Mouse (Mus musculus): ENCODE measurements around the gene Traf1. TPM values are rescaled to one million over a fixed set of nuclear protein-coding genes. Genes with fewer than 3 reads are reported as not detected.
A peak's percentile ranks its signal among the peaks of the same experiment; 100 is the strongest.

The Traf1 gene
- polyA plus RNA-seq, 1 experiment from 2014 or later: 0.34 TPM

- no peaks in the 10 kb centered on the region for H3K9me3 ChIP-seq (ENCODE audit: control insufficient read depth, low read length)
- no peaks in the 10 kb centered on the region for H3K27me3 ChIP-seq (ENCODE audit: control insufficient read depth, insufficient read depth, low read length)
- 76% methylated on average over 11 of the region's 11 CpGs for WGBS
- no peak for ATAC-seq (ENCODE audit: low FRiP score)
- H3K4me1 ChIP-seq (ENCODE audit: control insufficient read depth, insufficient read depth, low read length): peaks cover 6% of the 10 kb centered on the region
- no peak overlapping the region for H3K4me2 ChIP-seq
- peak; percentile 86 for DNase-seq (ENCODE audit: low spot score, missing footprints)
- no peak overlapping the region for H3K27ac ChIP-seq (ENCODE audit: low read depth, low read length)
- no peak overlapping the region for H3K9ac ChIP-seq (ENCODE audit: low read length)
- no peak overlapping the region for H3K4me3 ChIP-seq (ENCODE audit: low read depth, low read length)
- H3K36me3 ChIP-seq (ENCODE audit: control insufficient read depth, insufficient read depth, low read length): no peaks in the 10 kb centered on the region
Measured at GRCm38 (mm10) chr2:34982906-34983698, 21.5 kb upstream of the Traf1 start.

DNA sequence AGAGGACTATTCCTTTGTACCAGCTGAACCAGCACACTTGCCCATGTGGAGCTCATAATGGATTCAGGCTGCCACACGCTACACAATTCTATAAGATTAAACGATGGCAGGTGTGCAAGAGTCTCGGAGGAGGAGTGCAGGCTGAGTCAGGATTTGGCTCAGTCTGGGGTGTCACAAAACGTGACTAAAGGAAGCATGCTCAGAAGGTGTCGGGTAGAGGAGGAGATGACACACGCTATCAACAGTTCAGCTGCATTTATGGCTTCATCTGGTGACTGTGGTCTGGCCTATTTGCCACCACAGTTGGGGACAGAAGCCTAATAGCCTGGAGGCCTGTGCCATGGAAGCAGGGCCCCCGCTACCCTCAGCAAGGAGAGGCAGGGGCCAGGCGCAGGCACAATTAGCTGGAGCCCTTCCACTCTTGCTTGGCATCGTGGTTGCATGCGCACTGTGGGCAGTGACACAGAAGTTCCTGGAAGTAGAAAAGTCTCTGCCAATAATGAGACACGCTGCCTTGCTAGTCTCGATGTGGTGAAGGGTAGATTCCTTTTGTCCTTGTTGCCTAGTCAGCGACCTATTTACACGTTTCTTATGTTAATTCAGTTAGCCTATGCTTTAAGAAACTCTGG is 20.6 kb upstream of the Traf1 start:
- WGBS: 68% methylated on average over 14 of the region's 14 CpGs
- DNase-seq (ENCODE audit: low spot score, missing footprints) (peak; percentile 72), ATAC-seq (ENCODE audit: low FRiP score) (no peak)
- Histone ChIP-seq H3K27ac (ENCODE audit: low read depth, low read length) (no peak overlapping the region), H3K4me2 (no peak overlapping the region), H3K9ac (ENCODE audit: low read length) (no peak overlapping the region), H3K4me1 (ENCODE audit: control insufficient read depth, insufficient read depth, low read length) (peaks cover 6% of the 10 kb centered on the region), H3K27me3 (ENCODE audit: control insufficient read depth, insufficient read depth, low read length) (no peaks in the 10 kb centered on the region), H3K4me3 (ENCODE audit: low read depth, low read length) (no peak overlapping the region), H3K9me3 (ENCODE audit: control insufficient read depth, low read length) (no peaks in the 10 kb centered on the region), H3K36me3 (ENCODE audit: control insufficient read depth, insufficient read depth, low read length) (no peaks in the 10 kb centered on the region)

DNA sequence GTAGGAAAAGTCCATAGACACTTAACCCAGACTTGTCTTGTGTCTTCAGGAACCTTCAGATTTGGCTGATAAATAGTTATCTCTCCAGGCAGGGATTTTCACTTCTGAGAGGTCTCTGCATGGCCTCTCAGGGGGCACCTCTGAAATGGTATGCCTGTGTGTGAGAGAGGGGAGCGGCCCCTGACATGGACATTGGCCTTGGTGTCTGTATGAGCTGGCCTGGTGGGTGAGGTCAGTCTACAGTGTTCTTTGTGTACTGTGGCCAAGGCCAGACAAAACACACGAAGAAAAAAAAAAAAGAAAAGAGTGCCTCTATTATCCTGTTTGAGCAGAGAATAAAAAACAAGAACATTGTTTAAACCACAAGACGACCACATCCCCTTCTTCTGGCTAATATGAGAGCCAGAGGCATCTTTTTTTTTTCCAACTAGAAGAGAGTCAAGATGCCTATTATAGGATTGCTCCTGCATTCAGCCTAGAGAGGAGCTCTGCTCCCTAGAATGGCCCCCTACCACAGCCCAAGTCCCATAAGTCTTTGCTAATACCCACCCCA is 18.0 kb upstream of the Traf1 start:
- H3K27ac ChIP-seq (ENCODE audit: low read depth, low read length): no peak overlapping the region
- no peak for ATAC-seq (ENCODE audit: low FRiP score)
- WGBS: 79% methylated on average over 3 of the region's 3 CpGs

GRCm38 (mm10) chr2:34978226-34978625 is 16.7 kb upstream of the Traf1 start:
- Histone ChIP-seq H3K36me3 (ENCODE audit: control insufficient read depth, insufficient read depth, low read length) (no peaks in the 10 kb centered on the region), H3K9me3 (ENCODE audit: control insufficient read depth, low read length) (no peaks in the 10 kb centered on the region; the same call in 1 of the 2 replicates), H3K27ac (ENCODE audit: low read depth, low read length) (no peak overlapping the region), H3K27me3 (ENCODE audit: control insufficient read depth, insufficient read depth, low read length) (no peaks in the 10 kb centered on the region), H3K4me1 (ENCODE audit: control insufficient read depth, insufficient read depth, low read length) (peaks cover 6% of the 10 kb centered on the region), H3K9ac (ENCODE audit: low read length) (no peak overlapping the region), H3K4me3 (ENCODE audit: low read depth, low read length) (no peak overlapping the region), H3K4me2 (no peak overlapping the region)
- ATAC-seq (ENCODE audit: low FRiP score) (no peak), DNase-seq (ENCODE audit: low spot score, missing footprints) (peak; percentile 47)
- WGBS: 93% methylated on average over 2 of the region's 2 CpGs

More for the DNA sequence above, 18.0 kb upstream of the Traf1 start:
- Histone ChIP-seq H3K9ac (ENCODE audit: low read length) (no peak overlapping the region), H3K4me1 (ENCODE audit: control insufficient read depth, insufficient read depth, low read length) (peaks cover 6% of the 10 kb centered on the region), H3K27me3 (ENCODE audit: control insufficient read depth, insufficient read depth, low read length) (no peaks in the 10 kb centered on the region), H3K4me2 (no peak overlapping the region), H3K36me3 (ENCODE audit: control insufficient read depth, insufficient read depth, low read length) (no peaks in the 10 kb centered on the region), H3K9me3 (ENCODE audit: control insufficient read depth, low read length) (no peaks in the 10 kb centered on the region; the same call in 1 of the 2 replicates), H3K4me3 (ENCODE audit: low read depth, low read length) (no peak overlapping the region)
- peak; percentile 81 for DNase-seq (ENCODE audit: low spot score, missing footprints)

- Histone ChIP-seq H3K4me2 (no peak overlapping the region), H3K27ac (ENCODE audit: low read depth, low read length) (no peak overlapping the region), H3K36me3 (ENCODE audit: control insufficient read depth, insufficient read depth, low read length) (no peaks in the 10 kb centered on the region), H3K4me3 (ENCODE audit: low read depth, low read length) (no peak overlapping the region), H3K9me3 (ENCODE audit: control insufficient read depth, low read length) (no peaks in the 10 kb centered on the region; the same call in 1 of the 2 replicates), H3K27me3 (ENCODE audit: control insufficient read depth, insufficient read depth, low read length) (no peaks in the 10 kb centered on the region), H3K9ac (ENCODE audit: low read length) (no peak overlapping the region), H3K4me1 (ENCODE audit: control insufficient read depth, insufficient read depth, low read length) (no peaks in the 10 kb centered on the region; the same call in 1 of the 2 replicates)
- 87% methylated on average over 8 of the region's 8 CpGs for WGBS
- DNase-seq (ENCODE audit: low spot score, missing footprints) (peak; percentile 23), ATAC-seq (ENCODE audit: low FRiP score) (no peak)
Measured at GRCm38 (mm10) chr2:34976945-34977658, 15.5 kb upstream of the Traf1 start.

DNA sequence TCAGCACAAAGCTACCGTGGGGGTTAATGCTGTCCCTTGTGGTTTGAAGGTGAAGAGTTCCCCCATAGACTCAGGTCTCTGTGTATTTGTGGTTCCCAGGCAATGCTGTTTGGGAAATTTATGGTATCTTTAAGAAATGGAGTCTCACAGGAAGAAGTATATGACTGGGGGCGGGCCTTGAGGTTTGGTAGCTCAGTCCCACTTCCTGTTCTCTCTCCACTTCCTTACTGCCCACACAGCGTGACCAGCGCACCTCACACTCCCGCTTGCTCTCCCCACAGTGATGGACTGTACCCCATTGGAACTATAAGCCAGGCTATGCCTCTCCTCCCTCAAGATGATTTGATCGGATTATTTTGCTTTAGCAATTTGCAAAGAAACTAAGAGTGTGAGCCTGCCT is 14.9 kb upstream of the Traf1 start:
- no peaks in the 10 kb centered on the region for H3K4me1 ChIP-seq (ENCODE audit: control insufficient read depth, insufficient read depth, low read length)
- H3K27ac ChIP-seq (ENCODE audit: low read depth, low read length): no peak overlapping the region
- H3K9me3 ChIP-seq (ENCODE audit: control insufficient read depth, low read length): no peaks in the 10 kb centered on the region; the same call in 1 of the 2 replicates
- DNase-seq (ENCODE audit: low spot score, missing footprints) (peak; percentile 35), ATAC-seq (ENCODE audit: low FRiP score) (no peak)
- H3K4me3 ChIP-seq (ENCODE audit: low read depth, low read length): no peak overlapping the region
- 92% methylated on average over 6 of the region's 6 CpGs for WGBS
- H3K36me3 ChIP-seq (ENCODE audit: control insufficient read depth, insufficient read depth, low read length): no peaks in the 10 kb centered on the region
- no peak overlapping the region for H3K4me2 ChIP-seq
- H3K27me3 ChIP-seq (ENCODE audit: control insufficient read depth, insufficient read depth, low read length): no peaks in the 10 kb centered on the region
- H3K9ac ChIP-seq (ENCODE audit: low read length): no peak overlapping the region

GRCm38 (mm10) chr2:34973087-34973486 is 11.5 kb upstream of the Traf1 start:
- DNase-seq (ENCODE audit: low spot score, missing footprints): no peak
- H3K9me3 ChIP-seq (ENCODE audit: control insufficient read depth, low read length): no peaks in the 10 kb centered on the region; the same call in 1 of the 2 replicates
- no peak overlapping the region for H3K9ac ChIP-seq (ENCODE audit: low read length)
- H3K27ac ChIP-seq (ENCODE audit: low read depth, low read length): no peak overlapping the region
- H3K4me2 ChIP-seq: no peak overlapping the region
- WGBS: 89% methylated on average over 8 of the region's 8 CpGs
- H3K27me3 ChIP-seq (ENCODE audit: control insufficient read depth, insufficient read depth, low read length): no peaks in the 10 kb centered on the region
- H3K4me1 ChIP-seq (ENCODE audit: control insufficient read depth, insufficient read depth, low read length): no peaks in the 10 kb centered on the region
- H3K4me3 ChIP-seq (ENCODE audit: low read depth, low read length): no peak overlapping the region
- no peaks in the 10 kb centered on the region for H3K36me3 ChIP-seq (ENCODE audit: control insufficient read depth, insufficient read depth, low read length)
- no peak for ATAC-seq (ENCODE audit: low FRiP score)

DNA sequence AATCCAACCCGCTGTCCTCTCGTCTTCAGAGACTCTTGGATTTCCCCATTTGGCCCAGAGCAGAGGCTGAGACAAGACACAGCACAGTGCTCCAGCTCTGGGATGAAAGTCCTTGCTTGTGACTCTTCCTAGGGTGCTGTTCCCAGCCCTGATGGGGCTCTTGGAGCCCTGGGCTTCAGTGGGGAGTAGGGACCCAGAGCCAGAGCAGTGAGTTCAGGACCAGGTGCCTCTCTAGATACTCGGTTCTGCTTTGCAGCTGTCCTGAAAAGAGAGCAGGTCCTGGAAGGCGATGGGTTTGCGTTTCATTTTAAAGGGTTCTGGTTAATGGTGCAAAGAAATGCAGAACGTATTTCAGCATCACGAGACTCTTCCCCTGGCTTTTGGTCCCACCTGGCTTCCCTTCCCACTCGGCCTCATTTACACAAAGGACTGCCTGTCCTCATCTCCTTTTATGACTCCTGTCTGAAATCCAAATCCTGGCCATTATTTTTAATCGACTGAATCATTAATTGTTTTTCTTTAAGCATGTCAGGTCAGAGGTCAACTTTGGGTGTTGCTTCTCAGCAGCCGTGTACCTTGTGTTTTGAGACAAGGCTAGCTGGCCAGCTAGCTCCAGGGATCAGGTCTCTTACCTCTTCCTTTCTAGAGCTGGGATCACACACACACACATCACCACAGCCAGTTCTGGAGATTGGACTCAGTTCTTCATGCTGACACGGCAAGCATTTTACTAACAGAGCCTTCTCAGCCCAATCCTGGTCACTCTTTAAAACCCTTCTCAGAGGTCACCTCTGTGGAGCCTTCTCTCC is 9.7 kb upstream of the Traf1 start:
- no peak overlapping the region for H3K9ac ChIP-seq (ENCODE audit: low read length)

More for the DNA sequence above, 9.7 kb upstream of the Traf1 start:
- ATAC-seq (ENCODE audit: low FRiP score) (no peak), DNase-seq (ENCODE audit: low spot score, missing footprints) (peak; percentile 71)
- no peaks in the 10 kb centered on the region for H3K27me3 ChIP-seq (ENCODE audit: control insufficient read depth, insufficient read depth, low read length)
- no peaks in the 10 kb centered on the region; the same call in 1 of the 2 replicates for H3K9me3 ChIP-seq (ENCODE audit: control insufficient read depth, low read length)
- no peak overlapping the region for H3K4me2 ChIP-seq
- no peak overlapping the region for H3K4me3 ChIP-seq (ENCODE audit: low read depth, low read length)
- no peaks in the 10 kb centered on the region for H3K4me1 ChIP-seq (ENCODE audit: control insufficient read depth, insufficient read depth, low read length)
- 81% methylated on average over 11 of the region's 11 CpGs for WGBS
- H3K27ac ChIP-seq (ENCODE audit: low read depth, low read length): no peak overlapping the region
- H3K36me3 ChIP-seq (ENCODE audit: control insufficient read depth, insufficient read depth, low read length): no peaks in the 10 kb centered on the region

All from midbrain, embryonic 11.5 days (tissue).